Mouse (Mus musculus): ENCODE measurements around the gene Scd2. TPM values are rescaled to one million over a fixed set of nuclear protein-coding genes. Genes with fewer than 3 reads are reported as not detected.
"Not testable (repeated sequence)": the region's sequence is repeated elsewhere in the genome, so short reads cannot be mapped to it uniquely, and the experiment has no call there.

Scd2 gene
- polyA plus RNA-seq, 1 experiment from 2014 or later: 224 TPM

GRCm38 (mm10) chr19:44317391-44317790 is 23.9 kb downstream of the Scd2 start:
- 68% methylated on average over 5 of the region's 5 CpGs for WGBS
- no peaks in the 10 kb centered on the region; the same call in 1 of the 2 replicates for H3K9me3 ChIP-seq
- peaks cover 15% of the 10 kb centered on the region for H3K4me1 ChIP-seq
- no peaks in the 10 kb centered on the region for H3K36me3 ChIP-seq
- no peak overlapping the region for H3K4me3 ChIP-seq
- H3K27me3 ChIP-seq: no peaks in the 10 kb centered on the region
- no peak overlapping the region for H3K4me2 ChIP-seq
- H3K27ac ChIP-seq: no peak overlapping the region
- H3K9ac ChIP-seq: no peak overlapping the region
- ATAC-seq (ENCODE audit: borderline replicate concordance, extremely low read depth, low FRiP score, low TSS enrichment): no peak

GRCm38 (mm10) chr19:44318545-44318944 is 25.1 kb downstream of the Scd2 start:
- Histone ChIP-seq H3K9ac (no peak overlapping the region), H3K27ac (no peak overlapping the region), H3K36me3 (no peaks in the 10 kb centered on the region), H3K9me3 (no peaks in the 10 kb centered on the region; the same call in 1 of the 2 replicates), H3K4me3 (no peak overlapping the region), H3K4me1 (peaks cover 15% of the 10 kb centered on the region), H3K4me2 (no peak overlapping the region), H3K27me3 (no peaks in the 10 kb centered on the region)
- ATAC-seq (ENCODE audit: borderline replicate concordance, extremely low read depth, low FRiP score, low TSS enrichment): no peak

- H3K27ac ChIP-seq: no peak overlapping the region
- H3K9ac ChIP-seq: no peak overlapping the region
- H3K27me3 ChIP-seq: no peaks in the 10 kb centered on the region
- peaks cover 2% of the 10 kb centered on the region for H3K4me1 ChIP-seq
- no peaks in the 10 kb centered on the region for H3K36me3 ChIP-seq
- no peak overlapping the region for H3K4me2 ChIP-seq
- no peaks in the 10 kb centered on the region; the same call in 1 of the 2 replicates for H3K9me3 ChIP-seq
- WGBS: 83% methylated on average over 3 of the region's 3 CpGs
- no peak overlapping the region for H3K4me3 ChIP-seq
- ATAC-seq (ENCODE audit: borderline replicate concordance, extremely low read depth, low FRiP score, low TSS enrichment): no peak
Measured at GRCm38 (mm10) chr19:44320316-44320715, 26.8 kb downstream of the Scd2 start.

DNA sequence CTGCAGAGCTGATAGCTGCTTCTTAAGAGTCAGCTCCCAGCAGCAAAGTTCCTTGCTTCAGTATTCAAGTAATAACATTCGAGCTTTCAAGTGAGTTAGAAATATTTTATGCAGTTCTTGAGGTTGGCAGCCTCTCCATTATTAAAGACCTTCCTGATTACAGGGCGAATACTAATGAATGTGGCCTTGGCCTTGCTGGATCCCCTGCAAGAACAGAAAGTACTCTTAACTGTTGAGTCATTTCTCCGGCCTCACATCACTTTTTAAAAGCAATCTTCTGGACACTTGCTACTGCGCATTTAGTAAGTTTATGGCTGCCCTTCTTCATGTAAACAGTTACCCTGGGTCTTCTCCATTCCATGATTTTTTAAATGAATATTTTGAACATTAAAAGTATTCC is 27.7 kb downstream of the Scd2 start:
- H3K4me3 ChIP-seq: no peak overlapping the region
- H3K27ac ChIP-seq: no peak overlapping the region
- H3K27me3 ChIP-seq: no peaks in the 10 kb centered on the region
- 65% methylated on average over 4 of the region's 4 CpGs for WGBS
- no peak overlapping the region for H3K4me2 ChIP-seq
- no peak overlapping the region for H3K9ac ChIP-seq
- no peaks in the 10 kb centered on the region for H3K36me3 ChIP-seq
- ATAC-seq (ENCODE audit: borderline replicate concordance, extremely low read depth, low FRiP score, low TSS enrichment): no peak
- H3K4me1 ChIP-seq: no peaks in the 10 kb centered on the region; the same call in 1 of the 2 replicates
- no peaks in the 10 kb centered on the region; the same call in 1 of the 2 replicates for H3K9me3 ChIP-seq

DNA sequence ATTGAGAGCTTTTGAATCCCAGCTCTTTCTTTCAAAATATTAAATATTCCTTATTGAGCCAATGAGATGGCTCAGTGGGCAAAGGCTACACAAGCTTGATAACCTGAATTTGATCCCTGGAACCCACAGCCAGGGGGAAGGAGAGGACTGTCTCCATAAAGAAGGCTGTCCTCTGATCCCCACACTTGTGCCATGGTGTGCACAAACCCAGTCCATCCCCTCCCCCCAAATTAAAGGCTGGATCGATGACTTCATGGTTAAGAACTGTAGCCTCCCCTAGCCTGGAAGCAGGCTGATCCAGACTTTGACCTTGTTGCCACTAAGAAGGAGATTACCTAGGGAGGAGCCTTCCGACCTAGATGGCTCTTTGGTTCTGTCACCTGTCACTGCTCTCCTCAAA is 28.2 kb downstream of the Scd2 start:
- no peak for ATAC-seq (ENCODE audit: borderline replicate concordance, extremely low read depth, low FRiP score, low TSS enrichment)
- Histone ChIP-seq H3K36me3 (no peaks in the 10 kb centered on the region), H3K4me3 (no peak overlapping the region), H3K27me3 (no peaks in the 10 kb centered on the region), H3K4me1 (no peaks in the 10 kb centered on the region; the same call in 1 of the 2 replicates), H3K4me2 (no peak overlapping the region), H3K9me3 (no peaks in the 10 kb centered on the region; the same call in 1 of the 2 replicates), H3K9ac (no peak overlapping the region), H3K27ac (no peak overlapping the region)
- WGBS: 79% methylated on average over 2 of the region's 2 CpGs

DNA sequence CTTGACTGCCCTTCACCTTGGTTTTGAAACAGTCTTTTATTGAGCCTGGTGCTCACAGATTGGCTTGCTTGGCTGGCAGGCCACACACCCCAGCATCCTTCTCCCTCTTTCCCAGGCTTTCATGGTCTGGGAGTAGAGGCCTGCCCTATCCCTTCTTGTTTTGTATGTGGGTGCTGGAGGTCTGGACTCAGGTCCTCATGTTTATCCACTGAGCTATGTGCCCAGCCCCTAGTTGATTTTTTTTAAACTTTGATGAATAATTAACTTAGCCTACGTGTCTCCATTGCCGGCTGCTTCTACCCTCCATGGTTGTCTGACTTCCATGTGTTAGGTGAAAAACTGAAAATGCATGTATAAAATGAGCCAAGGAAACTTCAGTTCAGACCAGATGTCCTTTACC is 36.1 kb downstream of the Scd2 start:
- Histone ChIP-seq H3K9me3 (no peaks in the 10 kb centered on the region), H3K4me2 (no peak overlapping the region), H3K27me3 (no peaks in the 10 kb centered on the region), H3K27ac (no peak overlapping the region), H3K9ac (no peak overlapping the region), H3K4me1 (no peaks in the 10 kb centered on the region), H3K36me3 (no peaks in the 10 kb centered on the region), H3K4me3 (no peak overlapping the region)
- 63% methylated on average over 2 of the region's 2 CpGs for WGBS
- ATAC-seq (ENCODE audit: borderline replicate concordance, extremely low read depth, low FRiP score, low TSS enrichment): no peak

GRCm38 (mm10) chr19:44331128-44331527 is 37.7 kb downstream of the Scd2 start:
- H3K9ac ChIP-seq; H3K4me1 ChIP-seq; H3K4me3 ChIP-seq; H3K9me3 ChIP-seq; H3K27ac ChIP-seq; H3K36me3 ChIP-seq; H3K4me2 ChIP-seq; H3K27me3 ChIP-seq; ATAC-seq (ENCODE audit: borderline replicate concordance, extremely low read depth, low FRiP score, low TSS enrichment): not testable (repeated sequence)
- 98% methylated on average over 1 of the region's 1 CpGs for WGBS

- Histone ChIP-seq H3K27ac (no peak overlapping the region), H3K4me2 (no peak overlapping the region), H3K36me3 (no peaks in the 10 kb centered on the region), H3K9me3 (no peaks in the 10 kb centered on the region), H3K4me3 (no peak overlapping the region), H3K4me1 (no peaks in the 10 kb centered on the region), H3K27me3 (no peaks in the 10 kb centered on the region), H3K9ac (no peak overlapping the region)
- 73% methylated on average over 5 of the region's 5 CpGs for WGBS
- ATAC-seq (ENCODE audit: borderline replicate concordance, extremely low read depth, low FRiP score, low TSS enrichment): no peak
Measured at GRCm38 (mm10) chr19:44331911-44332310, 38.4 kb downstream of the Scd2 start.

- Histone ChIP-seq H3K4me3 (no peak overlapping the region), H3K27me3 (no peaks in the 10 kb centered on the region), H3K4me1 (no peaks in the 10 kb centered on the region), H3K9me3 (no peaks in the 10 kb centered on the region), H3K4me2 (no peak overlapping the region), H3K27ac (no peak overlapping the region), H3K36me3 (no peaks in the 10 kb centered on the region), H3K9ac (no peak overlapping the region)
- 75% methylated on average over 8 of the region's 8 CpGs for WGBS
- ATAC-seq (ENCODE audit: borderline replicate concordance, extremely low read depth, low FRiP score, low TSS enrichment): no peak
Measured at GRCm38 (mm10) chr19:44332326-44332725, 38.9 kb downstream of the Scd2 start.

- H3K4me3 ChIP-seq: no peak within 1 kb of the TSS
- H3K9ac ChIP-seq: no peak within 1 kb of the TSS
- WGBS: 76% methylated on average over 10 of the region's 10 CpGs
- H3K4me1 ChIP-seq: no peaks in the 10 kb centered on the region
- no peak for ATAC-seq (ENCODE audit: borderline replicate concordance, extremely low read depth, low FRiP score, low TSS enrichment)
- no peaks in the 10 kb centered on the region for H3K9me3 ChIP-seq
- no peak within 1 kb of the TSS for H3K4me2 ChIP-seq
- no peaks in the 10 kb centered on the region for H3K36me3 ChIP-seq
- H3K27ac ChIP-seq: no peak within 1 kb of the TSS
- no peaks in the 10 kb centered on the region for H3K27me3 ChIP-seq
Measured at GRCm38 (mm10) chr19:44332833-44333623, 39.6 kb downstream of the Scd2 start, which contains the start of gene Scd4. Scd4 (plus strand) TSS chr19:44333092.

DNA sequence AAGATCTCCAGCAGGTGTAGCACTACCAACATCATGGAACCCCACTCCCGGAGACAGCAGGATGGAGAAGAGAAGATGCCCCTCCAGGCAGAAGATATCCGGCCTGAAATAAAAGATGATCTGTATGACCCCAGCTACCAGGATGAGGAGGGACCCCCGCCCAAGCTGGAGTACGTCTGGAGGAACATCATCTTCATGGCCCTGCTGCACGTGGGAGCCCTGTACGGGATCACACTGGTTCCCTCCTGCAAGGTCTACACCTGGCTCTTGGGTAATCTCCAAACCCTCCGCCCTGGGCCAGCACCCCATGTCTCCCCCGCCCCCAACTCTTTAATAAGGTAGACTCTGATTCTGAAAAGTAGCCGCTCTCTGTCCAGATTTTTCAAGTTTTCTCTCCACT is 40.5 kb downstream of the Scd2 start:
- WGBS: 79% methylated on average over 9 of the region's 9 CpGs
- ATAC-seq (ENCODE audit: borderline replicate concordance, extremely low read depth, low FRiP score, low TSS enrichment): no peak
- Histone ChIP-seq H3K9ac (no peak overlapping the region), H3K4me1 (no peaks in the 10 kb centered on the region), H3K4me2 (no peak overlapping the region), H3K4me3 (no peak overlapping the region), H3K27ac (no peak overlapping the region), H3K9me3 (no peaks in the 10 kb centered on the region), H3K27me3 (no peaks in the 10 kb centered on the region), H3K36me3 (no peaks in the 10 kb centered on the region)

DNA sequence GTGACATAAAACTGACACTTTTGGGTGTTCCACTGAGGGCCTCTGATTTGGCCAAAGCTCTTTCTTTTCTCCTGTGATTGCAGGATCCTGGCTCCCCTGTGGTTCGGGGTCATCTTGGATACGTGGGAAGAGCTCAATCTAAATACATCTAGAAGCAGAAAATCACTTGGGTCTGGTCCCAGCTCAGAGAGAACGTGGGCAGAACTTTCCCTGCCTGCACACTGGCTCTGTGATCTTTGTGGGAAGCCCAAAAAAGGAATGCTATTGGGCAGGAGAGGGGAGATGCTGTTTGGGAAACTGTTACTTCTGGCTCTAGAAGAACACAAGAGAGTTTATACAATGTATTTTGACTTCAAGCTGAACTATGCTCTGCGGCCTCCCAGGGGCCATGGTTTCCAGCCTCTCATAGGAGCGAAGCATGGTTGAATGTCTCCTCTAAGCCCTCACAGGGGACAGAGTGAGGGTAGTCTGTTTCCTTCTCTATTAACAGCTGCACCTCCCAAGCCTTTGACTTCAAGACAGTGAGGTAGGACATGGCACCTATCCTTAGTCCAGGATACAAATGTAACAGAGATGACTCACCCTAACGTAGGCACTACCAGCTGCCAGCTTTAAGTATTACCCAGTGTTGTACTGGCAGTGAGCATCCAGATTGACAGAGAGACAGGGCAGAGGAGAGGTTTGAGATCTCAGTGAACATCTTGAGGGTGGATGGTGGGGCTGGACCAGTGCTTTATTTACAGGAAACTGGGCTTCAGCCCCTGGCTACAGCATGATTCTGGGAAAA is 42.6 kb downstream of the Scd2 start:
- Histone ChIP-seq H3K27me3 (no peaks in the 10 kb centered on the region), H3K9me3 (no peaks in the 10 kb centered on the region), H3K36me3 (no peaks in the 10 kb centered on the region), H3K4me3 (no peak overlapping the region), H3K4me2 (no peak overlapping the region), H3K27ac (no peak overlapping the region), H3K4me1 (no peaks in the 10 kb centered on the region), H3K9ac (no peak overlapping the region)
- ATAC-seq (ENCODE audit: borderline replicate concordance, extremely low read depth, low FRiP score, low TSS enrichment): no peak
- WGBS: 76% methylated on average over 6 of the region's 6 CpGs

Measured in lung, embryonic 15.5 days (tissue).